Mouse (Mus musculus) yolk sac, embryonic 10.5 days (tissue): ENCODE data around the gene Unc79.

ENCODE experiments used
- DNase-seq: peaks from one replicate; pipeline ENCODE4 v3.0.0-alpha.2; 2017; ENCODE audit warnings: low spot score

Gene Unc79

DNA sequence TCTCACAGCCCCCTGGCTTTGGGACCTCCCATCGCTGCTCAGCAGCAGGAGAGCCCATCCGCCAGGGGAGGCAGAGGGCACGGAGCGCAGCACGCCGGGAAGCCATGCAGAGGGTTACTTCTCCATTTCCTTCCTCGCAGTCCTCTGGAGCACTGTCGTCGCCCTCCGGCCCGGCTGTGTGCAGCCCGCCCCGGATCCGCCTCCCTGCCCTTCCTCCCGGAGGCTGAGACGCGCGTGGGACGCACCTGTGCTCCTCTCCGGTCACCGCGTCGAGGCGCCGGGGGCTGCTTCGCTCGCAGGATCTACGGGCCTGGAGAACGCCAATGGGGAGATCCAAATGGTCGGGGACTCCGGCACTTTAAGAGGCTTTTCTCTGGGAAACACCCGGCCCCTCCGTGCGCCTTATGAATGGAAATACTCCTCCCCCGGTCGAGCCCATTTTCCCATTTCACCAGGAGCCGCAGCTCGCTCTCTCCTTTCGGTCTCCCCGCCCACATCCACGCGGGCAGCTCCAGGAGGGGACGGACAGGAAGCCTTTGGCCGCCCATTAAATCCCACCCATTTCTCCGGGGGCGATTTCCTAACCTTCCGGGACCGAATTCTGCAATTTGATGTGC, at the start of gene Unc79:
Gene Unc79 (plus strand): TSS at position 82 of the 617 bp plus-strand sequence.
- peak; percentile 29 for DNase-seq

DNA sequence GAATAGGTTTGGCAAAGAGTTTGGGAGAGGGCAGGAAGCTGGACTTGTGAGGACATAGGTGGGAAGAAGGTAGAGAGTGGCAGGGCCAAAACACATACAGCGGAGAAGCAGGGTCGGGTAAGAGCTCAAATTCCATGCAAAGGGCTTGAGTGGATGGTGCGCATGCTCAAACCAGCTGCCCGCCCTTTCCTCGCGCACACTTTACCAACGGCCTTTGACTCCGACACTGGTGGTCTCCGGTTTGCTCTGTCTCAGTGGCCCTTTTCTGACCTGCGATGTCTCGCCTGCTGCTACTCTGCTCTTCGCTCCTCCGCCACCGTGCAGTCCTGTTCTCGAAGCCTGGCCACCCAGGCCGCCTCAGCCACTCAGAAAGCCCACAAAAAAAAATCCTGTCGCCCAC, 49.6 kb upstream of the Unc79 start, which contains the start of gene Cox8c:
Gene Cox8c (plus strand): TSS at position 226 of the 400 bp plus-strand sequence.
- no peak for DNase-seq

DNA sequence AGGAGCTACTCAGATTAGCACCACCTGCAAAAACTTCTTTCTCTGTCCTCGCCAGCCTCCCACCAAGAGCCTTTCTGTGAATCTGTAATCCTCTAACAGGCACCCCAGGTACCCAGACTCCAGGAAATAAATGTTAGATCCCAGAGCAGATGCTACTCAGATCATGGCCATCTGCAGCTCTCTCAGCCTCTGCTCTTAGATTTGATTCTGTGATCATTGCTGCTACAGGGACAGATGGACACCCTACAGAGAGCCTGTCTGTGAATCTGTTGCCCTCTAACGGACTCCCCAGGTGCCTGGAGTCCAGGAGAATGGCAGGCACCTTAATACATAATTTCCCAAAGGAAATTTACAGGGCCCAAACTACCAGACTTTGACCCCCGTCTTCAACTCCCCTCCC, 40.5 kb upstream of the Unc79 start:
- no peak for DNase-seq

DNA sequence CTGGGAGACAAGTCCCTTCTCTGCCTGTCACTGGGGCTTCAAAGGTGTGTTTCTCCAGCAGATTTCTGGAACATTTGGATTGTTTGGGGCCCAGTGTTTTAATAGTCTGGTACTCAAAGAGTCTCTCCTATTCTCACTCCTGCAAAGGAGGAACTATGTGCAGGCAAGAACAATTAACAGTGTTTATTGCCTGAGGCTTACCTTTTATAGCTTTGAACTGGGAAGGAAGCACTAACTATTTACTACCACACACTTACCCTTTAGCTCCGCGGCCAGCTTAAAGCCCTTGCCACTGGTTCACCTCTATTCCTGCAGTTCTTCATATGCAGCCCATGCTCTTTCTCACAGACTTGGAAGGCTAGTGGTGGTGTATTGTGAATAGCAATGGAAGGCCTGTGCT, 32.6 kb upstream of the Unc79 start:
- DNase-seq: no peak

GRCm38 (mm10) chr12:102929764-102930163, 18.9 kb upstream of the Unc79 start:
- peak; percentile 13 for DNase-seq

GRCm38 (mm10) chr12:102930335-102930734, 18.3 kb upstream of the Unc79 start:
- no peak for DNase-seq

DNA sequence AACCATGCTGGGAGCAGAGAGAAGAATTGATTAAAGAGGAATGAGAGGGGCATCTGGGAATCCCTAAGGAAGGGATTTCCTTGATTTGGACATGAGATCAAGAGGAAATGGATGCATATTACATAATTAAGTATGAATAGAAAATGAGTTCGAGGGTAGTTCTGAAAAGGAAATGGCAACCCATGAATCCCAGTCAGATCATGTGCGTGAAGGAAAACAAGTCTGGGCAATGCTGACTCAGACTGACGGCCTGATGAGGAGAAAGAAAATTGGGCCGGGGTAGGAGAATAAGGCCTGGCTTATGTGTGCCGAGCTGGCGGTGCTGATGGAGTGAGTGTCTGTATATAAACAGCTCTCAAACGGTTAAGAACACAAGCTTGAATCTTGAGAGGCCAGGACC, 17.9 kb upstream of the Unc79 start:
- DNase-seq: no peak

DNA sequence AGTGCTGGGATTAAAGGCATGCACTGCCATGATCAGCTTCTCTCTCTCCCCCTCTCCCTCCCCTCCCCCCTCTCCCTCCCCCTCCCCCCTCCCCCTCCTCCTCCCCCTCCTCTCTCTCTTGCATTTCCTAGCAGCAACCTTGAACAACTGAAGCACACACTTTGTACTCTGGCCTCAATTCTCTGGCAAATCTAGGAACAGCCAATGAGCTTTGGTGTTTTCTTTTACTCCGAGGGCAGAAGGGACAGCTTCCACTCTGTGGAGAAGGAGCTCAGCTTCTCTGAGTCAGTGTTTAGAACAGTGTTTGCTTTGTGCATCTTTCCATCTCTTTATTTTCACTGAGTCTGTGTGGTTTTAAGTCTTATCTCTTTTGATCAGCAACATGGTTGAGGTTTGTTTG, 12.8 kb upstream of the Unc79 start:
- peak; percentile 30 for DNase-seq

GRCm38 (mm10) chr12:102945571-102945970, 3.1 kb upstream of the Unc79 start:
- no peak for DNase-seq

- no peak for DNase-seq
These were observed 833 bp upstream of the Unc79 start for GRCm38 (mm10) chr12:102947826-102948225.

DNA sequence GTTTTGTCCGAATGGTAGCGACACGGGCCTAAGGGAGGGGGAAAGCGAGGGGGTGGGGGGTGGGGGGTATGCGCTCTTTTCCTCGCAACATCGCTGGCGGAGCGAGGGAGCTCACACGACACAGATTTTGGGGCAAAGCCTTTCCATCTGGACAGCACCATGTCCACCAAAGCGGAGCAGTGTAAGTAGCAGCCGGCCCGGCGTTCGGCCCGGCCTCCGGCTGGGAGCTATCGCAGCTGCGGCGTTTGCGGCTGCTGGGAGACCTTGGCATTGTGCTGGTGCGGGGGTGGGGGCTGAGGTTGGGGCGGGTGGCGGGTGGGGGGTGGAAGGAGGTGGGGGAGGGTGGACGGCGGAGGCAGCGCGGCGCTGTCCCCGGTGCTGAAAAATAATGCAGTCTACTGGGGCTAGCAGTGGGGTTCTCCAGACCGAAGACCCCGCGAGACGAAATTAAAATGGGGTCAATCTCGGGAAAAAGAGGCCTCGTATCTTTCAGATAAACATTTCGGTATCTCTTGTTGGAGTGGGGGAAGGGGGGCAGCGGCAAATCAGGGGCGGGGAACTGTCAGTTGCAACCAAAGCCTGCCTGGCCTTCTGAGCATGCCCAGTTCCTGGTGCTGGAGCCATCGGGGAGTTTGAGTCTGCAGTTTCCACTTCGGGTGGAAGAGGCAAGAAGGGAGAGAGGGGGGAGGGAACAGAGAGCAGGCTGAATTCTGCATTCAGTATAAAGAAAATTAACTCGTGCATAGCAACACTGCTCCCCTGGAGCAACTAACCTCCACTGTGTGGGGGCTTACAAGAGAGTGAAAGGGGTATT, 943 bp downstream of the Unc79 start:
- DNase-seq: peak; percentile 52

DNA sequence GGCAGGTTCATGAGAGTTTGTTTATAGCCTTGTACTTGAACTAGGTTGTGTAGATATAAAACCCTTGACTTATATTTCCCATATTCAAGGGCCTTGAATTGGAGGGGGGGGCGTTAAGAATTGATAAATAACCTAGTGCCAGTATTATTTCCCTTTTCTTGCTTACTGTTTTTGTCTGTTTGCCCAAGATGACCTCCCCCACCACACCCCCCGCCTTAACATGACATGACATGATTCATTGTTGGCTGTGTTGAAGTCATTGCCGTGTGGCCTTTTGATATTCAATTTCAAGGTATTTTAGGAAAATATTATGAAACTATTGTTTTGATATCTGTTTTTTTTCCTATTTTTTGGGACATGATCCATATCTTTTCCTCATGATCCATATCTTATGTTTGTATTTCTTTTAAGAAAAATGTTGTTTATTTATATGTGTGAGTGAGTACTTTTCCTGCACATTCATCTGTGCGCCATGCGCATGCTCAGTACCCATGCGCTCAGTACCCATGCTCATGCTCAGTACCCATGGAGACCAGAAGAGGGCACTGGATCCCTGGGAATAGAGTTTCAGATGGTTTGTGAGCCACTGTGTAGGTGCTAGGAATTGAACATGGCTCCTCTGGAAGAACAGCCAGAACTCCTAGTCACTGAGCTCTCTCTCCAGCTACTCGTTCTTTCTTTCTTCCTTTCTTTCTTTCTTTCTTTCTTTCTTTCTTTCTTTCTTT, 11.6 kb downstream of the Unc79 start:
- no peak for DNase-seq

DNA sequence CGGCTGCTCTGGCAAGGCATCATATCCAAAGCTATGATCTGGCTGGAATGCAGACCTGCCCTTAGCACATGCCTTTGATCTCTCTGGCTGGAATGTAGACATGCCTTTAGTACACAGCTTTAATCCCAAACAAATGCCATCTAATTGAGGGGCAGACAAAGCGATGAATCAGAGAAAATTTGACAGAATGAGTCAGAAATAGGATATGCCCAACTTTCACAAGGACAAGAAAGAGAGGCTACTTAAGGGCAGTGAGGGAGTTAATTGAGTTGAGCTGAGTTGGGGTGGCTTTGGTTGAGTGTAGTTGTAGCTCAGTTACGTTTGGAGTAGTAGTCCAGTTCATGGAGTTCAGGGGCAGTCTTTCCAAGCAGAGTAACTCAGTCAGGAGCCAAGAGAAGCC, 12.4 kb downstream of the Unc79 start:
- DNase-seq: no peak

GRCm38 (mm10) chr12:102964486-102964885, 15.8 kb downstream of the Unc79 start:
- no peak for DNase-seq

DNA sequence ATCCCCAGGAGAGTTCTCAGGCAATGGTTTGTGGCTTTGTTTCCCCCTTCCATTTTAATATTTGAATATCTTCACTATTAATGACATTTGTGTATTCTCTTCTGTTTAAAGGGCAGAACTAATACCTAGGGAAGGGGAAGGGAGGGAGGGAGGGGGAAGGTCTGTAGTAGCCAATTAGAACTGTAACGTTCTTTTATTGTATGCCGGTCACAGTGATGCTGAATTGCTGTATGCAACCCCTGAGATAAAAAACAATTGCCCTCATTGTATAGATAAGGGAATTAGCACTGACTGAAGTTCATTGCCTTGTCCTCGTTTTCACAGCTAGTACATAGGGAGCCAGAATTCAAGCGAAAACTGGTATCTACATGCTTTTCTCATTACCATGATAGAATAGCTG, 31.9 kb downstream of the Unc79 start:
- no peak for DNase-seq

GRCm38 (mm10) chr12:102981543-102981942, 32.9 kb downstream of the Unc79 start:
- no peak for DNase-seq

DNA sequence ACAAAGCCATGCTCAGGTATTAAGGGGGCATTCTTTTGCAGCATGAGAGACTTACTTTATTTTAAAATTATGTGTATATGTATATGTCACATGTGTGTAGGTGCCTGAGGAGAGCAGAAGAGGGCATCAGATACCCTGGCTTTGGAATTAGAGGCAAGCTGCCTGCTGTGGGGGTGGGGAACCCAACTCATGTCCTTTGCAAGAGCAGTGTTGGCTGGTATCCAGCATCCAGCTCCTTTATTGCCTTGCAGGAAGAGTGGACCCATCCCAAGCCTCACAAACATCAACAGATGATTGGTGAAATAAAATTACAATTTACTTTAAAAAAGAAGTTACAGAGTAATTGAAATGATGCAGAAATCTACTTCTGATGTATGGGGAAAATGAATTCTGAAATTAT, 36.7 kb downstream of the Unc79 start:
- DNase-seq: no peak

DNA sequence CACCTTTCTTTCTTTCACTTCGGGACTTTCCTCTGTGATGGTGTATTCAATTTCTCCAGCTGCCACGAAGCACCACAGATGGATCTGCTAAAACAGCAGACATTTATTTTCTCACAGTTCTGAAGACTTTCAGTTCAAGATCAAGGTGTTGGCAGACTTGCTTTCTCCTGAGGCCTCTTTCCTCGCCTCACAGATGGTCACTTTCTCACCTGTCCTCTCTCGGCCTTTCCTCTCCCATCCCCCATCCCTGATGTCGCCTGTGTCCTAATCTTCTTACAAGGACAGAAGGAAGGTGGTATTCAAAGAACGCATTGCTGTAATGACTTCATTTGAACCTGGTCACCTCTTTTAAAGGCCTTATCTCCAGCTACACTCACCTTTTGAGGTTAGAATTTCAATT, 39.1 kb downstream of the Unc79 start:
- DNase-seq: no peak

DNA sequence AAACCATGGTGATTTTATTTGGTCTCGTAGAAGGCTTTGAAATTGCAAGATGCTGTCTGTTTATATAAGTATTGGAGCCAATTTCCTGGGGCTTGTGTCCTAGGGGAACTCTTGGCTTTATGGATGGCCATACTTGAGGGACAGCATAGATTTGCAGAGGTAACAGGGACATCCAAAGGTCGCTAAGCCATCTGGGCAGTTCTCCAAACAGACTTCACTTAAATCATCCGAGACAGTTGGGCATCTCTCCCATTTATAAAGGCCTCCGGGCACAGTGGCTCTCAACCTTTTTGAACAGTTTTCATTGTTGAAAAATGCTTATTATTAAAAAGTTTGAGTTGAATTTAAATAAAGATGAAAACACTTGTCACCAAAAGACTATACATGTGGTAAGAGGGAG, 59.8 kb downstream of the Unc79 start:
- no peak for DNase-seq

- no peak for DNase-seq
These were observed 69.5 kb downstream of the Unc79 start for GRCm38 (mm10) chr12:103018161-103018560.

DNA sequence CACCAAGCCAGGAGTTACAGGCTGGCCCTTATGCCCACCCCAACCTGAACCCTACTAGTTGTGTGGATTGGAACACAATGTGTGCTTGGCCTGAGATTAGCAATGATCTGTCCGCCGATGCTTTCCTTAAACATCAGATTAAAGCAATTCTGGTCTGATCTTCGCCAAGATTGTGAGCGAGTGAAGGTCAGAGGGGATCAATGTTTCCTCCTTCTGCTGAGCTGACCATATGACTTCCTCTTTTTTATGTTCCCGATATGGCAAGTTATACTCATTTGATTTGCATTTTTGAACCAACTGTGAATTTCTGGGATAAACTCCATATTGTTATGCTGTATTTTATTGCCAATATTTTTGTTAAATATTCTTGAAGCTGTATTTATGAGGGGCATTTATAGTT, 88.0 kb downstream of the Unc79 start:
- DNase-seq: no peak

DNA sequence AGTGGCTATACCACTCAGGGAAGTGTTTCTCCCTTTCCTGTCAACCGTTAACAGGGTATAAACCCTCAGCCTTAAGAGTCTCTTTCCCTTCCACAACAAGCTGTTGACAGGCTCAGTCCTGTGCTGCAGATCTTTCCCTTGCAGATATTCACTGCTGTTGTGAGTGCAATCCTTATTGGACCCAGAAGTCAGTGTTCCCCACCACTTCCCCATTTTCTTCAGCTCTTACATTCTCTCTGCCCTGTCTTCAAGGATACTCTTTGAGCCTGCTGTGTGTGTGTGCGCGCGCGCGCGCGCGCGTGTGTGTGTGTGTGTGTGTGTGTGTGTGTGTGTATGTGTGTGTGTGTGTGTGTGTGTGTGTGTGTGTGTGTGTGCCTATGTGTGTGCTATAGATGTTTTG, 90.7 kb downstream of the Unc79 start:
- no peak for DNase-seq

DNA sequence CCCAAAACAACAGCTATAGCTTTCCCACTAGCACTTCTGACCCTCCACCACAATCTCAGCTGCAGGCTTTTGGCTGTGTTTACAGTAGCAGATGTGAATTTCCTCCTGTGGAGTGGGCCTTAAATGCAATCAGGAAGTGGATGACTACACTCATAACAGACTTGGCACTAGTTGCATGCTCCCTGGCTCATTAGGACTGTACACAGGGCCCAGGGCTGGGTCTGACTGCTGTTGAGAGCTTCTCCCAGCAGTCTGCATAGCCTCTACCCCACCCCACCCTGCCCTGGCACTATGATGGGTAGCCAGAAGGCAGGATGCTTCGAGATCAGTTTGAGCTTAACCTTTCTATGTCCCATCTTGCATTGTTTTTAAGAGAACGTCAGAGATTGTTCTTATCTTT, 91.5 kb downstream of the Unc79 start:
- DNase-seq: no peak
